Mouse (Mus musculus): Measurements from ENCODE around the gene Tshr. TPM values are rescaled to one million over a fixed set of nuclear protein-coding genes. Genes with fewer than 3 reads are reported as not detected.

The Tshr gene
- polyA plus RNA-seq, 1 experiment from 2014 or later = 0.39 TPM

DNA sequence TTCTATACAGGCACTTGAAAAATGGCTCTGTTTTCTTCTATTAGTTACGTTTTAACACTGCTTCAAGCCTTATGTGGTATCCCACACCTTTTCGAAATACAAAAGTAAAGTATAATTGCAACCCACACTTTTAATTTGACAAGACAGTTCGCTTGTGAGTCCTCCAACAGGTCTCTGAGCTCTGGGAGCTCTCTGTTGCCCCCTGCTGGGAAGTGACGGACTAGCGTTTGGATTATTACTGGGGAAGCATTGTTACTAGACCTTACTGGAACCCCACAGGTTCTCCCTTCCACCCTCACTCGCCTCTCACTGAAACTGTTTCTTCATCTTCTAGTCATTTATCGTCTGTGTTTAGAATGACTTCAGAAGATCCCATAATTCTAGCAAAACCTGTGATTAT is 34.4 kb downstream of the Tshr start:
- no peak overlapping the region for H3K4me2 ChIP-seq (replicated peaks)
- no peak overlapping the region for H3K4me3 ChIP-seq
- H3K27ac ChIP-seq = no peak overlapping the region
- no peak overlapping the region for H3K9ac ChIP-seq
- WGBS = 58% methylated on average over 7 of the region's 7 CpGs
- H3K27me3 ChIP-seq (replicated peaks) = peaks cover 24% of the 10 kb centered on the region
- no peaks in the 10 kb centered on the region for H3K9me3 ChIP-seq
- no peaks in the 10 kb centered on the region for H3K36me3 ChIP-seq
- H3K4me1 ChIP-seq = peaks cover under 1% of the 10 kb centered on the region; the same call in 1 of the 2 replicates
- ATAC-seq (ENCODE audit: low FRiP score, low read depth) = no peak

DNA sequence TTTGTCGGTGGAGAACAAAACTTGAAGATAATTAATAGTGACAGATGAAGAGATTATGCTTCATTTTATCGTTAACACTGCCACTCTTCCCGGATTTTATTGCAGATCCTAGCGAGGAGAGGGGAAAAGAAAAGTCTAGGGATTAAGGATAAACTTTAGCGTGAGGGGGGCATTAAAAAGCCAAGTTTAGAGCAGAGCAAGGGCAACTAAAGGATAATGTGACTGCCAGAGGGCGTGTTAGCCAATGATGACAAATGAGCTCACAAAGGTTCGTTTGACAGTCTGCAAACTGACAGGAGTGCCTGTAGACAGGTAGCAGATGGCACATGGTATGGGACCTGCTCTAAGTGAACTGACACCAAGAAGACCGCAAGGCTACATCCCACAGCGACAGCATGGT is 36.9 kb downstream of the Tshr start:
- ATAC-seq (ENCODE audit: low FRiP score, low read depth) = no peak

GRCm38 (mm10) chr12:91423125-91423820 is 38.9 kb downstream of the Tshr start:
- no peak for ATAC-seq (ENCODE audit: low FRiP score, low read depth)
- no peak overlapping the region for H3K4me2 ChIP-seq (replicated peaks)
- H3K4me1 ChIP-seq = no peaks in the 10 kb centered on the region
- no peak overlapping the region for H3K9ac ChIP-seq
- H3K4me3 ChIP-seq = no peak overlapping the region
- no peaks in the 10 kb centered on the region for H3K9me3 ChIP-seq
- H3K27ac ChIP-seq = no peak overlapping the region
- no peaks in the 10 kb centered on the region for H3K27me3 ChIP-seq (replicated peaks)
- no peaks in the 10 kb centered on the region for H3K36me3 ChIP-seq
- 70% methylated on average over 11 of the region's 11 CpGs for WGBS

More for the DNA sequence above, 36.9 kb downstream of the Tshr start:
- peaks cover 12% of the 10 kb centered on the region; the same call in 1 of the 2 replicates for H3K27me3 ChIP-seq (replicated peaks)
- H3K4me2 ChIP-seq (replicated peaks) = no peak overlapping the region
- no peak overlapping the region for H3K4me3 ChIP-seq
- no peaks in the 10 kb centered on the region for H3K36me3 ChIP-seq
- no peak overlapping the region for H3K9ac ChIP-seq
- no peak overlapping the region for H3K27ac ChIP-seq
- 76% methylated on average over 9 of the region's 9 CpGs for WGBS
- H3K4me1 ChIP-seq = no peaks in the 10 kb centered on the region
- no peaks in the 10 kb centered on the region for H3K9me3 ChIP-seq

- Histone ChIP-seq H3K27me3 (replicated peaks) (no peaks in the 10 kb centered on the region), H3K4me3 (no peak overlapping the region), H3K27ac (no peak overlapping the region), H3K9me3 (no peaks in the 10 kb centered on the region), H3K4me2 (replicated peaks) (no peak overlapping the region), H3K4me1 (no peaks in the 10 kb centered on the region), H3K9ac (no peak overlapping the region), H3K36me3 (no peaks in the 10 kb centered on the region)
- WGBS = 45% methylated on average over 4 of the region's 4 CpGs
- no peak for ATAC-seq (ENCODE audit: low FRiP score, low read depth)
Measured at GRCm38 (mm10) chr12:91426499-91426898, 42.1 kb downstream of the Tshr start.

DNA sequence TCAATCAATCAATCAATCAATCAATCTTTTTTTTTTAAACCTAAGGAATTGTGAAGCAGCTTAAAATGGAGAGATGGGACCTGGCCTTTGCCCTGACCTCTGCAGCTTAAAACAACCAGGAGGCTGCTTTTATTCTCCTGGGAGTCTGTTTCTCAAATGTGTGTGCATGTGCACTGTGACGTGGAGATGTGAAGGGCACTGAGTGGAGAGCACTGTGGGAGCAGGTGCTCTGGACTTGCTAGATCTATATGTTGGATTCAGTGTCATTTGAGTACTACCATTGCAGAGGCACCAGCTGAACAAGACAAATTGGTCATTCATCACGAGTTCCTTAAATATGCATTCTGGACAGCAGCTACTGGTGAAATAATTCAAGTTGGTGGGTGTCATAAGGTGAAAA is 42.8 kb downstream of the Tshr start:
- H3K4me2 ChIP-seq (replicated peaks) = no peak overlapping the region
- H3K9me3 ChIP-seq = no peaks in the 10 kb centered on the region
- H3K4me3 ChIP-seq = no peak overlapping the region
- no peak for ATAC-seq (ENCODE audit: low FRiP score, low read depth)
- H3K27me3 ChIP-seq (replicated peaks) = no peaks in the 10 kb centered on the region
- no peaks in the 10 kb centered on the region for H3K36me3 ChIP-seq
- no peaks in the 10 kb centered on the region for H3K4me1 ChIP-seq
- 59% methylated on average over 2 of the region's 2 CpGs for WGBS
- H3K9ac ChIP-seq = no peak overlapping the region
- H3K27ac ChIP-seq = no peak overlapping the region

GRCm38 (mm10) chr12:91482195-91482733 is 97.9 kb downstream of the Tshr start:
- no peak for ATAC-seq (ENCODE audit: low FRiP score, low read depth)

DNA sequence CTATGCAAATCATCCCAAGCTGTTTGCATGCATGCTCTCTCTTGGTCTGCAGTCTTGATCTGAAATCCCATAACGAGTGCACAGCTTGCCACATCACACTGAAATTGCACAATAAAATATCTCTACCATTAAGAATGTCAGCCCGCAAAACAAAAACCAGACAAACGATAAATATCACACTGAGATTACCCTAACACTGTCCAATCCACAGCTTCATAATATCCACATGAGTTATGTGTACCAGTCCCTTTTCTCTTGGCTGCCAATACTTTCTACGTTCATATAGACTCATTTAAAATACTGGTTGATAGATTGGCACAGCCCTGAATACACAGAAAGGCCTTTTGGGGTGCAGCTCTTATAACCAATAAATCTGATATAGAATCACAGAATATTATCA is 102.0 kb downstream of the Tshr start:
- no peak overlapping the region for H3K4me2 ChIP-seq (replicated peaks)
- H3K27ac ChIP-seq = no peak overlapping the region
- H3K9ac ChIP-seq = no peak overlapping the region
- H3K4me3 ChIP-seq = no peak overlapping the region
- no peaks in the 10 kb centered on the region for H3K4me1 ChIP-seq
- 87% methylated on average over 4 of the region's 4 CpGs for WGBS
- 0 out of 2 replicates have a peak, but pooled peaks have one; percentile 37 for ATAC-seq (ENCODE audit: low FRiP score, low read depth)
- H3K36me3 ChIP-seq = no peaks in the 10 kb centered on the region
- H3K9me3 ChIP-seq = no peaks in the 10 kb centered on the region
- no peaks in the 10 kb centered on the region for H3K27me3 ChIP-seq (replicated peaks)

More at GRCm38 (mm10) chr12:91482195-91482733, 97.9 kb downstream of the Tshr start:
- 91% methylated on average over 13 of the region's 13 CpGs for WGBS
- no peaks in the 10 kb centered on the region for H3K36me3 ChIP-seq
- H3K9ac ChIP-seq = no peak overlapping the region
- H3K9me3 ChIP-seq = no peaks in the 10 kb centered on the region
- H3K4me2 ChIP-seq (replicated peaks) = no peak overlapping the region
- no peaks in the 10 kb centered on the region for H3K27me3 ChIP-seq (replicated peaks)
- no peak overlapping the region for H3K4me3 ChIP-seq
- no peaks in the 10 kb centered on the region for H3K4me1 ChIP-seq
- H3K27ac ChIP-seq = no peak overlapping the region

GRCm38 (mm10) chr12:91488406-91488805 is 104.0 kb downstream of the Tshr start:
- 74% methylated on average over 3 of the region's 3 CpGs for WGBS
- ATAC-seq (ENCODE audit: low FRiP score, low read depth) = no peak
- H3K9me3 ChIP-seq = no peaks in the 10 kb centered on the region
- H3K4me2 ChIP-seq (replicated peaks) = no peak overlapping the region
- H3K36me3 ChIP-seq = no peaks in the 10 kb centered on the region
- H3K4me1 ChIP-seq = no peaks in the 10 kb centered on the region
- no peak overlapping the region for H3K27ac ChIP-seq
- H3K9ac ChIP-seq = no peak overlapping the region
- no peak overlapping the region for H3K4me3 ChIP-seq
- H3K27me3 ChIP-seq (replicated peaks) = no peaks in the 10 kb centered on the region

GRCm38 (mm10) chr12:91495497-91496225 is 111.3 kb downstream of the Tshr start:
- Histone ChIP-seq H3K27me3 (replicated peaks) (no peaks in the 10 kb centered on the region), H3K36me3 (no peaks in the 10 kb centered on the region), H3K4me3 (no peak overlapping the region), H3K9ac (no peak overlapping the region), H3K9me3 (no peaks in the 10 kb centered on the region), H3K4me1 (peaks cover 10% of the 10 kb centered on the region), H3K4me2 (replicated peaks) (no peak overlapping the region), H3K27ac (no peak overlapping the region)
- ATAC-seq (ENCODE audit: low FRiP score, low read depth) = peak; percentile 79; the same call in 1 of the 2 replicates
- WGBS = 56% methylated on average over 11 of the region's 11 CpGs

- H3K9me3 ChIP-seq = no peaks in the 10 kb centered on the region
- WGBS = 56% methylated on average over 3 of the region's 3 CpGs
- no peak for ATAC-seq (ENCODE audit: low FRiP score, low read depth)
- no peaks in the 10 kb centered on the region for H3K27me3 ChIP-seq (replicated peaks)
- H3K4me1 ChIP-seq = peaks cover 10% of the 10 kb centered on the region
- H3K27ac ChIP-seq = no peak overlapping the region
- H3K4me3 ChIP-seq = no peak overlapping the region
- no peak overlapping the region for H3K4me2 ChIP-seq (replicated peaks)
- no peaks in the 10 kb centered on the region for H3K36me3 ChIP-seq
- H3K9ac ChIP-seq = no peak overlapping the region
Measured at GRCm38 (mm10) chr12:91496226-91496558, 111.8 kb downstream of the Tshr start.

GRCm38 (mm10) chr12:91500475-91500874 is 116.1 kb downstream of the Tshr start:
- Histone ChIP-seq H3K36me3 (no peaks in the 10 kb centered on the region), H3K27me3 (replicated peaks) (no peaks in the 10 kb centered on the region), H3K27ac (no peak overlapping the region), H3K9me3 (no peaks in the 10 kb centered on the region), H3K4me1 (peaks cover 7% of the 10 kb centered on the region), H3K4me3 (no peak overlapping the region), H3K9ac (no peak overlapping the region), H3K4me2 (replicated peaks) (no peak overlapping the region)
- no peak for ATAC-seq (ENCODE audit: low FRiP score, low read depth)
- WGBS = 80% methylated on average over 2 of the region's 2 CpGs

- WGBS = 37% methylated on average over 3 of the region's 3 CpGs
- H3K36me3 ChIP-seq = no peaks in the 10 kb centered on the region
- peaks cover 5% of the 10 kb centered on the region; the same call in 1 of the 2 replicates for H3K4me1 ChIP-seq
- no peaks in the 10 kb centered on the region for H3K27me3 ChIP-seq (replicated peaks)
- H3K9ac ChIP-seq = no peak overlapping the region
- H3K4me3 ChIP-seq = no peak overlapping the region
- H3K9me3 ChIP-seq = no peaks in the 10 kb centered on the region
- no peak for ATAC-seq (ENCODE audit: low FRiP score, low read depth)
- no peak overlapping the region for H3K4me2 ChIP-seq (replicated peaks)
- H3K27ac ChIP-seq = no peak overlapping the region
Measured at GRCm38 (mm10) chr12:91511766-91512165, 127.4 kb downstream of the Tshr start.
